Mouse (Mus musculus) MEL (cell line): ENCODE measurements around the gene Siah1a.

Source experiments
- BHLHE40 ChIP-seq: IDR thresholded peaks from 2 replicates; pipeline ENCODE4 v1.6.1; 2012; ENCODE audit warnings: low read depth, mild to moderate bottlenecking, inconsistent platforms, low read length, improper control_type of control experiment, borderline replicate concordance
- CHD2 ChIP-seq: IDR thresholded peaks from 2 replicates; pipeline ENCODE4 v1.6.1; 2011; ENCODE audit warnings: low read length, improper control_type of control experiment
- CTCF ChIP-seq, 3 experiments: IDR thresholded peaks in 2 of 3; conservative IDR thresholded peaks in 1 of 3; 2 replicates each; pipeline ENCODE4 v1.5.1; 2011 to 2012; ENCODE audit warnings: low read length in 3 of 3, low read depth in 2 of 3, mild to moderate bottlenecking in 2 of 3, improper control_type of control experiment in 1 of 3, inconsistent platforms in 1 of 3, mixed read lengths in 1 of 3, moderate library complexity in 1 of 3; ENCODE audit not compliant: control insufficient read depth in 1 of 3, insufficient read depth in 1 of 3, poor library complexity in 1 of 3, severe bottlenecking in 1 of 3
- E2F4 ChIP-seq: IDR thresholded peaks from 2 replicates; pipeline ENCODE4 v1.6.1; 2011; ENCODE audit warnings: low read depth, low read length, improper control_type of control experiment, borderline replicate concordance
- GABPA ChIP-seq: IDR thresholded peaks from 2 replicates; pipeline ENCODE4 v1.6.1; 2012; ENCODE audit warnings: low read depth, mild to moderate bottlenecking, inconsistent platforms, low read length, improper control_type of control experiment, moderate library complexity
- GATA1 ChIP-seq: IDR thresholded peaks from 2 replicates; pipeline ENCODE4 v1.6.1; 2011; ENCODE audit warnings: low read depth, low read length, improper control_type of control experiment
- NELFE ChIP-seq: IDR thresholded peaks from 2 replicates; pipeline ENCODE4 v1.6.1; 2011; ENCODE audit warnings: low read depth, low read length, improper control_type of control experiment
- NRF1 ChIP-seq: IDR thresholded peaks from 2 replicates; pipeline ENCODE4 v1.6.1; 2014; ENCODE audit warnings: low read depth, mild to moderate bottlenecking, inconsistent platforms, low read length, improper control_type of control experiment, moderate library complexity; ENCODE audit not compliant: poor library complexity, insufficient read depth, severe bottlenecking
- POLR2A ChIP-seq, 2 experiments: IDR thresholded peaks; 2 replicates each; pipeline ENCODE4 v1.6.1; 2011 to 2012; ENCODE audit warnings: low read length in 2 of 2, mild to moderate bottlenecking in 2 of 2, control low read depth in 1 of 2, improper control_type of control experiment in 1 of 2, low read depth in 1 of 2, moderate library complexity in 1 of 2; ENCODE audit not compliant: control insufficient read depth in 1 of 2, insufficient read depth in 1 of 2, poor library complexity in 1 of 2
- RCOR1 ChIP-seq: IDR thresholded peaks from 2 replicates; pipeline ENCODE4 v1.6.1; 2012; ENCODE audit warnings: low read depth, mild to moderate bottlenecking, inconsistent platforms, low read length, improper control_type of control experiment
- ZC3H11A ChIP-seq: IDR thresholded peaks from 2 replicates; pipeline ENCODE4 v1.6.1; 2012; ENCODE audit warnings: low read depth, mild to moderate bottlenecking, inconsistent platforms, low read length, improper control_type of control experiment
- ZMIZ1 ChIP-seq: IDR thresholded peaks from 2 replicates; pipeline ENCODE4 v1.6.1; 2012; ENCODE audit warnings: low read depth, mild to moderate bottlenecking, inconsistent platforms, low read length, improper control_type of control experiment, moderate library complexity

- TF ChIP-seq GABPA: no peak
- TF ChIP-seq POLR2A (IDR thresholded peaks at IDR 0.05; ENCODE audit: control insufficient read depth in 1 of 2, insufficient read depth in 1 of 2, low read depth in 1 of 2, low read length in 2 of 2, poor library complexity in 1 of 2): no peak
- TF ChIP-seq E2F4: no peak
- TF ChIP-seq NELFE: no peak
- no peak for TF ChIP-seq NRF1
- TF ChIP-seq RCOR1: no peak
- no peak for TF ChIP-seq BHLHE40
- TF ChIP-seq CTCF (IDR thresholded peaks at IDR 0.05 in 2 of 3, conservative IDR thresholded peaks at IDR 0.05 in 1 of 3; ENCODE audit: control insufficient read depth in 1 of 3, insufficient read depth in 1 of 3, low read depth in 2 of 3, low read length in 3 of 3, poor library complexity in 1 of 3, severe bottlenecking in 1 of 3): no peak
- no peak for TF ChIP-seq CHD2
- TF ChIP-seq ZMIZ1: no peak
- TF ChIP-seq GATA1: no peak
- TF ChIP-seq ZC3H11A: no peak
Observed at GRCm38 (mm10) chr8:86791542-86791941, 45.8 kb upstream of the Siah1a start.
